Mouse (Mus musculus): ENCODE measurements at regions not wholly inside any gene's neighbourhood (a gene's known extent, or its start where the extent isn't known, plus 50 kb on each side); places are given as distances from the start of the nearest gene placed in this dataset.

GRCm38 (mm10) chr7:73654193-73654871 lies 85.8 kb upstream of the Fam174b start:
- Histone ChIP-seq H3K9ac (replicated peaks) (no peak overlapping the region), H3K4me3 (no peak overlapping the region), H3K4me2 (replicated peaks) (no peak overlapping the region), H3K9me3 (no peaks in the 10 kb centered on the region), H3K27ac (replicated peaks) (no peak overlapping the region), H3K4me1 (peaks cover 5% of the 10 kb centered on the region; the same call in 1 of the 2 replicates), H3K27me3 (no peaks in the 10 kb centered on the region), H3K36me3 (no peaks in the 10 kb centered on the region)
- peak; percentile 42; the same call in 1 of the 2 replicates for ATAC-seq (replicated peaks)
- WGBS, result 34% methylated on average over 12 of the region's 12 CpGs

GRCm38 (mm10) chr7:73650909-73651308 lies 89.2 kb upstream of the Fam174b start:
- WGBS, result 93% methylated on average over 6 of the region's 6 CpGs
- no peak for ATAC-seq (replicated peaks)
- Histone ChIP-seq H3K4me2 (replicated peaks) (no peak overlapping the region), H3K36me3 (no peaks in the 10 kb centered on the region), H3K27ac (replicated peaks) (no peak overlapping the region), H3K4me3 (no peak overlapping the region), H3K9me3 (no peaks in the 10 kb centered on the region), H3K4me1 (peaks cover 16% of the 10 kb centered on the region), H3K9ac (replicated peaks) (no peak overlapping the region), H3K27me3 (no peaks in the 10 kb centered on the region)

- Histone ChIP-seq H3K36me3 (no peaks in the 10 kb centered on the region), H3K4me2 (replicated peaks) (no peak overlapping the region), H3K27me3 (no peaks in the 10 kb centered on the region), H3K4me3 (no peak overlapping the region), H3K4me1 (peaks cover 32% of the 10 kb centered on the region), H3K27ac (replicated peaks) (peak overlapping the region; percentile 89), H3K9ac (replicated peaks) (no peak overlapping the region), H3K9me3 (no peaks in the 10 kb centered on the region)
- ATAC-seq (replicated peaks), result no peak
- 40% methylated on average over 4 of the region's 4 CpGs for WGBS
Measured at GRCm38 (mm10) chr7:73648010-73648409, 92.1 kb upstream of the Fam174b start.

- Histone ChIP-seq H3K36me3 (no peaks in the 10 kb centered on the region), H3K4me1 (peaks cover 32% of the 10 kb centered on the region), H3K4me3 (no peak overlapping the region), H3K4me2 (replicated peaks) (no peak overlapping the region), H3K27ac (replicated peaks) (peak overlapping the region; percentile 89), H3K27me3 (no peaks in the 10 kb centered on the region), H3K9me3 (no peaks in the 10 kb centered on the region), H3K9ac (replicated peaks) (no peak overlapping the region)
- peak; percentile 57 for ATAC-seq (replicated peaks)
- 24% methylated on average over 4 of the region's 4 CpGs for WGBS
Measured at GRCm38 (mm10) chr7:73647140-73647539, 93.0 kb upstream of the Fam174b start.

- Histone ChIP-seq H3K9me3 (no peaks in the 10 kb centered on the region), H3K4me3 (no peak overlapping the region), H3K27ac (replicated peaks) (peak overlapping the region; percentile 89), H3K4me2 (replicated peaks) (no peak overlapping the region), H3K27me3 (no peaks in the 10 kb centered on the region), H3K4me1 (peaks cover 32% of the 10 kb centered on the region), H3K36me3 (no peaks in the 10 kb centered on the region), H3K9ac (replicated peaks) (no peak overlapping the region)
- WGBS, result 28% methylated on average over 5 of the region's 5 CpGs
- ATAC-seq (replicated peaks), result peak; percentile 77
Measured at GRCm38 (mm10) chr7:73646711-73647110, 93.4 kb upstream of the Fam174b start.

GRCm38 (mm10) chr7:73644362-73644904 lies 95.7 kb upstream of the Fam174b start:
- H3K27me3 ChIP-seq, result no peaks in the 10 kb centered on the region
- H3K36me3 ChIP-seq, result no peaks in the 10 kb centered on the region
- no peak overlapping the region for H3K9ac ChIP-seq (replicated peaks)
- no peak overlapping the region for H3K4me2 ChIP-seq (replicated peaks)
- WGBS, result 13% methylated on average over 4 of the region's 4 CpGs
- H3K4me1 ChIP-seq, result peaks cover 47% of the 10 kb centered on the region
- H3K4me3 ChIP-seq, result no peak overlapping the region
- no peaks in the 10 kb centered on the region for H3K9me3 ChIP-seq
- ATAC-seq (replicated peaks), result peak; percentile 63
- H3K27ac ChIP-seq (replicated peaks), result peak overlapping the region; percentile 83

- Histone ChIP-seq H3K4me1 (peaks cover 52% of the 10 kb centered on the region), H3K4me2 (replicated peaks) (no peak overlapping the region), H3K9me3 (no peaks in the 10 kb centered on the region), H3K4me3 (no peak overlapping the region), H3K27me3 (no peaks in the 10 kb centered on the region), H3K9ac (replicated peaks) (no peak overlapping the region), H3K36me3 (no peaks in the 10 kb centered on the region), H3K27ac (replicated peaks) (peak overlapping the region; percentile 83)
- WGBS, result 30% methylated on average over 10 of the region's 10 CpGs
- peak; percentile 14; the same call in 1 of the 2 replicates for ATAC-seq (replicated peaks)
Measured at GRCm38 (mm10) chr7:73643993-73644335, 96.1 kb upstream of the Fam174b start.

- Histone ChIP-seq H3K9ac (replicated peaks) (no peak overlapping the region), H3K4me3 (no peak overlapping the region), H3K9me3 (no peaks in the 10 kb centered on the region), H3K4me1 (peaks cover 55% of the 10 kb centered on the region), H3K27ac (replicated peaks) (peak overlapping the region; percentile 83), H3K27me3 (no peaks in the 10 kb centered on the region), H3K4me2 (replicated peaks) (no peak overlapping the region), H3K36me3 (no peaks in the 10 kb centered on the region)
- ATAC-seq (replicated peaks), result no peak
- WGBS, result 68% methylated on average over 19 of the region's 19 CpGs
Measured at GRCm38 (mm10) chr7:73643306-73643992, 96.7 kb upstream of the Fam174b start.

GRCm38 (mm10) chr7:73640194-73640593 lies 98.6 kb upstream of the Chd2 start:
- Histone ChIP-seq H3K4me1 (peaks cover 67% of the 10 kb centered on the region), H3K27ac (replicated peaks) (no peak overlapping the region; the same call in 1 of the 2 replicates)
- WGBS, result 42% methylated on average over 2 of the region's 2 CpGs

GRCm38 (mm10) chr7:73637810-73638125 lies 96.1 kb upstream of the Chd2 start:
- Histone ChIP-seq H3K9ac (replicated peaks) (no peak overlapping the region), H3K4me3 (no peak overlapping the region), H3K4me2 (replicated peaks) (no peak overlapping the region), H3K36me3 (no peaks in the 10 kb centered on the region), H3K27me3 (no peaks in the 10 kb centered on the region), H3K9me3 (no peaks in the 10 kb centered on the region), H3K27ac (replicated peaks) (peak overlapping the region; percentile 82), H3K4me1 (peaks cover 46% of the 10 kb centered on the region)
- 5% methylated on average over 4 of the region's 4 CpGs for WGBS
- peak; percentile 95 for ATAC-seq (replicated peaks)

More at GRCm38 (mm10) chr7:73640194-73640593, 98.6 kb upstream of the Chd2 start:
- Histone ChIP-seq H3K4me2 (replicated peaks) (no peak overlapping the region), H3K4me3 (no peak overlapping the region), H3K36me3 (no peaks in the 10 kb centered on the region), H3K9ac (replicated peaks) (no peak overlapping the region), H3K27me3 (no peaks in the 10 kb centered on the region), H3K9me3 (no peaks in the 10 kb centered on the region)
- no peak for ATAC-seq (replicated peaks)

- no peaks in the 10 kb centered on the region for H3K9me3 ChIP-seq
- peaks cover 46% of the 10 kb centered on the region for H3K4me1 ChIP-seq
- no peak overlapping the region for H3K9ac ChIP-seq (replicated peaks)
- no peak overlapping the region for H3K4me2 ChIP-seq (replicated peaks)
- peak; percentile 88 for ATAC-seq (replicated peaks)
- WGBS, result 12% methylated on average over 5 of the region's 5 CpGs
- H3K27ac ChIP-seq (replicated peaks), result peak overlapping the region; percentile 82
- H3K27me3 ChIP-seq, result no peaks in the 10 kb centered on the region
- H3K36me3 ChIP-seq, result no peaks in the 10 kb centered on the region
- no peak overlapping the region for H3K4me3 ChIP-seq
Measured at GRCm38 (mm10) chr7:73637101-73637809, 95.6 kb upstream of the Chd2 start.

GRCm38 (mm10) chr7:73635422-73635821 lies 93.8 kb upstream of the Chd2 start:
- 0 out of 2 replicates have a peak overlapping the region, but pooled peaks have one; percentile 82 for H3K27ac ChIP-seq (replicated peaks)
- no peak overlapping the region for H3K4me2 ChIP-seq (replicated peaks)
- peaks cover 39% of the 10 kb centered on the region for H3K4me1 ChIP-seq
- H3K27me3 ChIP-seq, result no peaks in the 10 kb centered on the region
- no peak overlapping the region for H3K9ac ChIP-seq (replicated peaks)
- no peak overlapping the region for H3K4me3 ChIP-seq
- H3K36me3 ChIP-seq, result no peaks in the 10 kb centered on the region
- H3K9me3 ChIP-seq, result no peaks in the 10 kb centered on the region
- WGBS, result 96% methylated on average over 9 of the region's 9 CpGs
- ATAC-seq (replicated peaks), result no peak

Data from forebrain, embryonic 15.5 days (tissue).